Mouse (Mus musculus) adrenal gland, adult (tissue): ENCODE measurements around the gene Prepl.

Source experiments
- DNase-seq, 2 experiments: peaks; one replicate each; pipeline ENCODE4 v3.0.0; 2022 to 2023; ENCODE audit warnings: low spot score in 1 of 2; ENCODE audit not compliant: inconsistent age in 2 of 2

Prepl gene

GRCm38 (mm10) chr17:85024237-85024636, 65.8 kb downstream of the Prepl start:
- DNase-seq = no peak

- peak in 1 of 2 experiments; percentile 80 for DNase-seq
Measured at GRCm38 (mm10) chr17:85023247-85024167, 66.5 kb downstream of the Prepl start.

- DNase-seq = no peak
Measured at GRCm38 (mm10) chr17:85020343-85020742, 69.7 kb downstream of the Prepl start.

GRCm38 (mm10) chr17:85018794-85019193, 71.2 kb downstream of the Prepl start:
- DNase-seq = peak; percentile 50 to 78

- no peak for DNase-seq
Measured at GRCm38 (mm10) chr17:85018344-85018743, 71.7 kb downstream of the Prepl start.

GRCm38 (mm10) chr17:85014632-85015031, 75.4 kb downstream of the Prepl start:
- no peak for DNase-seq

- no peak for DNase-seq
Measured at GRCm38 (mm10) chr17:85013485-85013884, 76.6 kb downstream of the Prepl start.
